Mouse (Mus musculus): ENCODE data around the gene Pola2.
A peak's percentile ranks its signal among the peaks of the same experiment; 100 is the strongest.

Gene Pola2

GRCm38 (mm10) chr19:5965280-5965679 lies 1.3 kb upstream of the Pola2 start:
- peak; percentile 71 for DNase-seq (ENCODE audit: low read depth, low spot score)

DNA sequence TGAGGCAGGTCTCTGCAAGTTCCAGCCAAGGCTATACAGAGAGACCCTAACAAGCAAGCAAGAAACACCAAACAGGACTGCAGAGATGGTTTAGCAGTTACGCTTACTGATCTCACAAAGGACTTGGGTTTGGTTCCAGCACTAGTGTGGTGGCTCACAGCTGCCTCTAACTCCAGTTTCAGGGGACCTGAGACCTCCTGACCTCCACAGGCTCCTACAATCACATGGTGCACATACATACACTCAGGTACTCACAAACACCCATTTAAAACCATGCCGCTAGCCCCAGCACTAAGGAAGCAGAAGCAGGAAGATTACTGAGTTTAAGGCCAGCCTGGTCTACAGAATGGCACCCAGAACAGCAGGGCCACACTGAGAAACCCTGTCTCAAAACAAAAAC lies 802 bp upstream of the Pola2 start:
- DNase-seq (ENCODE audit: low read depth, low spot score): no peak

DNA sequence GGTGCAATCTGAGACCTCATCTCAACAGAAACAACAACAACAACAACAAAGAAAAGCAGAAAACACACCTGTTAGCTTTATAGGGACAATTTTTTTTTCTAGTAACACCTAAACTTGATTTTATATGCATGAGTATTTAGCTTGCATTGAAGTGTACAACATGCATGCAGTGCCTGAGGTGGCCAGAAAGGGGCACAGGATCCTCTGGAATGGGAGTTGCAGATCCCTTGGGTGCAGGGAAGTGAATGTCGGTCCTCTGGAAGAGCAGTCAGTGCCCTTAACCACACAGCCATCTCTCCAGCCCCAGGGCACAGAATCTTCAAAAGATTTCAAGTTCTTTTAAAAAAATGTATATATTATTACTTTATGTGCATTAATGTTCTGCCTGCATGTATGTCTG lies 1.4 kb downstream of the Pola2 start:
- no peak for DNase-seq (ENCODE audit: low read depth, low spot score)

DNA sequence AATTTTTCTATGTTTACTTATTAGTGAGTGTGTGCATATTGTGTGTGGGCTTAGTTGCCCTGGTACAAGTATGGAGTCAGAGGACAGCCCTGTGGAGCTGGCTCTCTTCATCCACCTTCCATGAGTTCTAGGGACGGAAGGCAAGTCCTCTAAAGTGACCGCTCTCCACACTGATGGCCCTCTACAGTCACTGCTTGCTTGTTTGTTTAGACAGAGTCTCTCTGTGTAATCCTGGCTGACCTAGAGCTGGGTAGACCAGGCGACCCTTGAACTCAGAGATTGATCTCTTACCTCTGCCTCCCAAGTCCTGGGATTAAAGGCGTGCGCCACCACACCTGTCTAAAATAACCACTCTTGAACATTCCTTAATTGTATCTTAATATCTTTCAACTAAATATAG lies 6.6 kb downstream of the Pola2 start:
- DNase-seq (ENCODE audit: low read depth, low spot score): no peak

DNA sequence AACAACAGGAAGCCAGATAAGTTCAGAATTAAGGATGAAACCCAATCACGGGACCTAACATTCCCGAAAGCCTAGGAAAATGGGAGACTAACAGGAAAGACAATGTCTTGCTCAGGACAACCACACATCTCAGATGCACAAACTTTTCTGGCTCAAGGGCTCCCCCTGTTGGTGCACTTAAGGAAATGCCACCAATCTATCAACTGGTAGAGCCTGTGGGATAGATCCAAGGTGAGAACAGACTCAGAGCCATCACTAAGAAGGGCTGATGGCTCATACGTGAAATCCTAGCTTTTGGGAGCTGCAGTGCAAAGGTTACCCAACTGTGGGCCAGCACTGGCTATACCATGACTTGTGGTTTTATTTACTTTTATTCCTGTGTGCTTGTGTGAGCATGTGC lies 7.3 kb downstream of the Pola2 start:
- peak; percentile 86 for DNase-seq (ENCODE audit: low read depth, low spot score)

DNA sequence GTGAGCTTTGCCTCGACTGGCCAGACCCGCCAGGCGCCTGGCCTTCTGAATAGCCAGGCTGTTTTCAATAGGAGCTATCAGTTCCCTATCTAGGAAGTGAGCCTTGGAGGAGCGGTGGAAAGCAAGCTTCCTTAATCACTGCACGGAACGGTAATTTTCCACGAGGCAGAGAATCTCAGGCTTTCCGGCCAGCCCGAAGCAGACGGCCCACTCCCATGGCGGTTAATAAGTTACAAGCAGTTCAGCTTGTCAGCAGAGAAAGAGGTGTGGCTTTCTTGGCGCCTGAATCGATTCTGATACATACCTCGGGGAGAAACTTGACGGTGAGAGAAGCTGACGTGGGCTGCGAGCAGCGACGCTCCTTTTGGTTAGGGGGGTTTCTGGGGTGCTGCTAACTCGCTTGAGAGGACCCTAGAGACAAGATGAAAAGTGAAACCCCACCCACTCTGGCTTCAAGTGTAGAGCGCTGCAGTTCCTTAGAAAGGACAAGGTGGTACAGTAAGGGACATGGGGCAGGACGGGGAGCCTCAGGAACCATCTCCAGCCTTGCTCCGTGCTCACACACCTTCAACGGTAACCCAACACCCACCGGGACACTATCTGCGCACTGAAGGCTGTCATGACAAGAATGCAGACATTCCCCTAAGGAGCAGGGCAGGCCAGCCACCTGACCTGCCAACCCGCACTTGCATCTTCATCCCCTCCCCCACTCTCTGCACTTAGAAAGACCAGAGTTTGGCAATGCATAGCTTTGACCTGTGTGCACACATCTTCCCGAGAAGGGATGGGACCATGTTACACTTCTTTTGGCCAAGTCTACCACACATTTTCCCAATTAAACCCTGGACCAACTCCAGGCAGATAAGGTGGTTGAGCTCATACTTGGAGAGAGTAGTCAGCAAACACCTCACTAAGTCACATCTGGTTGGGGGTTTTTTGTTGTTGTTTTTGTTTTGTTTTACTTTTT lies 8.0 kb downstream of the Pola2 start:
- peak; percentile 58 for DNase-seq (ENCODE audit: low read depth, low spot score)

- DNase-seq (ENCODE audit: low read depth, low spot score): no peak
These were observed 9.1 kb downstream of the Pola2 start for GRCm38 (mm10) chr19:5954936-5955335.

DNA sequence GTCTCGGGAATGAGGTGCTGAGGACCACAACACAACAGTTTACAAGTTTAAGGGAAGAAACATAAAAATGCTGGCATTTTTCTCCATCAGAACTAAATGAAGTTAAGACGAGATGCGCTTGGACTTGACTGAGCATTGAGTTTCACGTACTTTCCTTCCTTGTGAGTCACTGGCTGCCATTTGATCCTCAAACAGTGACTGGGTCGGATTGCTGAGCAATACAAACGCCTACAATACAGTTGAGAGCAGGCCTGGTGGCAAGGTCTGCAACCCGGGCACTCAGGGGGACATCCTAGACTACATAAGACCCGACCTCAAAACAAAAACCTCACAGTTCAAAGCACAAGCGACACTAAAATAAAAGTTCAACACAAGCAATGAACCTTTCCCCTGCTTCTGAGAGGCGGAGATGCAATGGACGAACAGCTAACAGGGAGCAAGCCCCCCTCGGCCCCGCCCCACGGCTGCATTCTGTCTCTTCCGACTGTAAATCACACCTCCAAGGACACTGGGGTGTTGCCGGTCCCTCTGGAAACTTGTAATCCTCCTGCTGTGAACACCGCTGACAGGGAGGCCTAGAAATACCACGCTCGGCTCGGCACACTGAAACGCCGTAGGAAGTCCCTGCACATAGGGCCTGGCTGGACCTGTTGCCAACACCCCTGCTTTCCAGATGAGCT lies 9.8 kb downstream of the Pola2 start:
- DNase-seq (ENCODE audit: low read depth, low spot score): no peak

- DNase-seq (ENCODE audit: low read depth, low spot score): no peak
These were observed 10.7 kb downstream of the Pola2 start for GRCm38 (mm10) chr19:5953201-5953770.

DNA sequence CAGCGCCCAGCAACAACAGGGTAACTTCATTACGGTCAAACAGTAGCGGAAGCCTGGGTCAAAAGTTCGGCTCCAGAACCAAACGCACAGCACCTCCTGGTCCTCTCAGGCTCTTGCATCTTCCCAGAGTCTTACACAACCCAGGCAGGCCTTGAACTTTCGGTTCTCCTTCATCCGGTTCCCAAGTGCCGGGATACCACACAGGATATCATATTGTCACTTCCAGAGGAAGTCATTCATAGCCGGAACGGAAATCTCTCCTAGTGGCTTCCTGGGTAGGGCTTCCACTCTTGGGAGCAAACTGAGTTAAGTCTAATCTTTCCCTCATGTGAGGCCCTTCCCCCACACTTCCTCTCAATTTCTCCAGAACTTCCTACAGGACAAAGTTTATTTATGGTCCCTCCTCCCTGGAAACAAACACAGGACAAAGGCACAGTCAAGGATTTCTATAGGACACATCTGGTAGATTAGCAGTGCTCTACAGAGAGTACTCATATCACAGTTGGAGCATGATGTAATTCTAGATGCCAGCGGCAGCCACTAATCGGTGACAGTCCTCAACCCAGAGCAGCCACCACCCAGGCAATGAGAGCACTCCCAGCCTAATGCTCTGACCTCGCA lies 11.8 kb downstream of the Pola2 start:
- peak; percentile 67 for DNase-seq (ENCODE audit: low read depth, low spot score)

DNA sequence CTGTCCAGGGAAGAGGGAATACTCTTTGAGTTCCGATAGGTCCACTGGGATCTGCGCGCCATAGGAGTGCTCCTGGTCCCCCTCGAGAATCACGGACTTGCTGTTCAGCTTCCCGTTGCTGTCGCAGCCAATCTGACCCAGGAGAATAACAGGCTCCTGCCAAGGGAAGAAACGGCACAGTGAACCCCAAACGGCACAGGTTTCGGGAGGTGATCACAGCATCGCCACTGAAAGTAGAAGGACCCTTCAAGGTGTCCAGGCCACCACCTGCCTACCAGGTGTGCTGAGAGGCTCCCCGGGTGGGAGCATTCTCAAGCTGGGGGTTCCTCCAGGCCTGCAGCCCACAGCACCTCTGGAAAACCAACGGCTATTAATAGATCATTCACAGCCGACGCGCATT lies 12.4 kb downstream of the Pola2 start:
- DNase-seq (ENCODE audit: low read depth, low spot score): no peak

DNA sequence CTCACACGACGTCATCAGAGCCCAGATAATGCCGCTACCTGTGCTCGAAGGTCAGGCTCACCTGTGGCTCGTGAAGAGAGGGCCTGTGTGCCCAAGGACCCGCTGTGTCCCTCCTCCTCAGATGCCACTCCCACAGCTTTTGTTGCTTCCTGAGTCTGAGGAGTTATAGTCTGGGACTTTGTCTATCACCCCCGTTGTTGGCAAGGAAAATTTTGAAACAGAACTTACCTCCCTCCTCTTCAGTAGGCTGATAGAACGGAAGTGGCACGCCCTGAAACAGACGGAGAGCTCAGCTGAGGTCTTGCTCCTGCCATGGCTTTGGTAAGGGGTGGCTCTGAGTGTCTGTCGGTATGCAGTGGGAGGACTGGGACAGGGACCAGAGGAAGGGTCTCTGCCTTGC lies 13.8 kb downstream of the Pola2 start:
- DNase-seq (ENCODE audit: low read depth, low spot score): no peak

DNA sequence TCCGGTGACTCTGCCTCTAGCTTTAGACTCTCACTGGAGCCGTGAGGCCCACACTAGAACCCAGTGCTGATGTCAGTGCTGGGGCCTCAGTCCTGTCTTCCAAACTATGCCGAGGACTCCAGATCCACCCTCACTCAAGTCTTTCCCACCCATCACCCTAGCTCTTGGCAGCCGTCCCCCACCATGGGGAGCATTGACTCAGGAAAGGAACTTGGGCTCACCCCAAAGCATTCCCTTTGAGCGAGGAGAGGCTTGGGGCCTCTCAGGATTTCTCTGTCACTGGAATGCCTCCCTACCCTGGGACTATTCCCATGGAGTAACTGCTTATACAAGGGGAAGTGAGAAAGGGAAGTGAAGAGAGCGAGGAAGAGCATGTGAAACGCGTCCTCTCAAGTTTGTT lies 18.1 kb downstream of the Pola2 start:
- DNase-seq (ENCODE audit: low read depth, low spot score): no peak

DNA sequence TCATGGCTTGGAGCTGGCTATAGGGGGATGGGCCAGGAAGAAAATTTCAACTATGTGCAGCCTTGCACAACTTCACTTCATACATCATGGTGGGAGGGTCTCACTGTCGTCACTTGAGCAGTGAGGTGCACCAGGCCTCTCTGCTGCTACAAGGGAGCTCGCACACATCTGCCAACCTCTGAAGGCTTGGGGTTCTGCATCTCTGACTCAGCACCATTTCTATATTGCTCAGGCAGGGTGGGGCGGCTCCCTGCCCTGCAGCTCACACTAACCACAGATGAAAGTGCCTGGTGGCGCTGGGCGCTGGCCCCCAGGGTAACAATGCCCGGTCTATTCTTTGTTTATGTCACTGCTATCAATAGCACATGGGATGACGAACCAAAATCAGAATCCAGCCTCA lies 19.0 kb downstream of the Pola2 start:
- DNase-seq (ENCODE audit: low read depth, low spot score): no peak

DNA sequence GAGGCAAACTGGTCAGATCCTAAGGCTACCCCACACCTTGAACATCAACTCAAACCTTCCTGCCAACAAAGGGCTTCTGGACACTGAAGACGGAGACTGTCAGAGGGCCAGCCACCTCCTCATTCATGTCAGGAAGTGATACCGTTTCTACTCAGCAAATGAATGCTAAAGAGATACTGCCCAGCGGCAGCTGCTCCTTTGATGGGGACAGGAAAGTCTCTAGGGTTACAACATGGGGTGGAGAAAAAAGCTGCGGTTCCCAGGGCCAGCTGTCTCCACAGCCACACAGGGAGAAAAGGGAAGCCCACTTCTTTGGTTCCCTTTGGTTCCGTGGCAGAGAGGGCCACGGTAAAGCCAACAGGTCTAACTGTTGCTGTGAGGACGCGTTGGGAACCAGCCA lies 19.9 kb downstream of the Pola2 start:
- DNase-seq (ENCODE audit: low read depth, low spot score): no peak

- no peak for DNase-seq (ENCODE audit: low read depth, low spot score)
These were observed 20.6 kb downstream of the Pola2 start for GRCm38 (mm10) chr19:5943404-5943803.

DNA sequence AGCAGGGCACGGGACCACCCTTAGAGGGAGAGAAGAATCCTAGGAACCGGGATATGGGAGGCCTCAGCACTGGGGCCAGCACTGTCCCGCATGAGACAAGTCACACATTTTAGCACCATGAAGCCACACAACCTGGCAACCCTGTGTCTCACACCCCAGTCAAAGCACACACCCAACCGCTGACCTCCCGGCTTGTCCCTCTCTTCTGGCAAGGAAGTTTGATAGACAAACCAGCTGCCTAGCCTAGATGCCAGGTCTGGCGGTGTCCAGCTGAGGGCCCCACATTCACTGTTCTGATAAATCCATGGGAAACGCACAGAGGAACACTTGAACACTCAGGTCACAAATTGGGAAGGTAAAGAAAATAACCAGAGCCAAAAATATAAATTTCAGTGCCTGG lies 21.4 kb downstream of the Pola2 start:
- DNase-seq (ENCODE audit: low read depth, low spot score): no peak

DNA sequence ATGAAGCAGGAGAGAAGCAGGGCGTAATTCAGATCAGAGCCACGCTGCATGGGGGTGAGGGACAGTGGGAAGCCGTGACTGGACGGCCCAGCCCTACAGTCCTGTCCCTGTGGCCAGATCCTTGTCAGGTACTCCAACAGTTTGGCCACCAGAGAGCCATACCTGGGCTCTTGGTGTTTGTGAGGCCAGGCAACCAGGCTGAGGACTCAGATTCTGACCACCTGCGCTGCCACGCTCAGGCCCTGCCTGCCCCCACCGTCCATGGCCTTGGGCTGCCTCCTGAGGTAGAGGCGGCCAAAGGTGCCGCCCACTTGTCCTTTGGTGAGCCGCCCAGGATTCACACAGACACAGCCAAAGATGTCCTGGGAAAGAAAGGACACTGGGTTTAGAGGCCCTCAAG lies 23.3 kb downstream of the Pola2 start:
- DNase-seq (ENCODE audit: low read depth, low spot score): no peak

GRCm38 (mm10) chr19:5940173-5940572 lies 23.8 kb downstream of the Pola2 start:
- peak; percentile 97 for DNase-seq (ENCODE audit: low read depth, low spot score)

GRCm38 (mm10) chr19:5939715-5940114 lies 24.3 kb downstream of the Pola2 start:
- DNase-seq (ENCODE audit: low read depth, low spot score): no peak

- no peak for DNase-seq (ENCODE audit: low read depth, low spot score)
These were observed 25.5 kb downstream of the Pola2 start for GRCm38 (mm10) chr19:5938516-5938915.

DNA sequence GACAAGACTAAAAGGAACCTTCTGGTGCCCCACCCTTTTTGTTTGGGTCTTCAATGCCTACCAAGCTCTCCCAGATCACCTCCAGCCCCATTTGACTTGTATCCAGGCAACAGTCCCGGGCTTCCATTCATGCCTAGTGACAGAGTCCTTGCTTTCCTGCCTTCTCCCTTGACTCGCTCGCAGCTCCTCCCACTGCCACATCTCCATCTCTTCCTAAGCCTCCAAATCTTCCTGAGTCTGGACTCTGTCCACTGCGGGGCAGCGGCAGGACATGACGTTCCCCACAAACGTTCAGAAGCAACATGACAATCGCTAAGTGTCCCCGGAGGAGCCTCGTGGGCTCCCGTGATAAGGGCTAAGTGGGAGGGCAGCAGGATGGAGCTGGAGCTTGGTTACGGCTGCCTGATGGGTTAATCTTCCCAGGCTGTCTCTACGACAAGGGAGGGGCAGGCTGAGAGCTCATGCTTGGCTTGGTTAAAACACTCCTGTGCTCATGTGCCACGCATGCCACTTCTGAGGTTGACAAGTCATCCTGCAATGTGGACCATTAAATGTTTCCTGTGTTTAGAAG lies 26.1 kb downstream of the Pola2 start:
- DNase-seq (ENCODE audit: low read depth, low spot score): no peak

Data from skeletal muscle tissue, adult 2 months (tissue).